Mouse (Mus musculus): ENCODE data around the gene Fanca. TPM values are rescaled to one million over a fixed set of nuclear protein-coding genes. Genes with fewer than 3 reads are reported as not detected.
A peak's percentile ranks its signal among the peaks of the same experiment; 100 is the strongest.

The Fanca gene
- total and polyA plus RNA-seq, 3 experiments: 21.9 to 57.8 (median 39.2) TPM

- peaks cover 2% of the 10 kb centered on the region for H3K9me3 ChIP-seq (replicated peaks; ENCODE audit: low read length)
- DNase-seq (ENCODE audit: extremely low read depth): no peak
- in situ Hi-C loops (cut with MboI; ENCODE audit: low pct_ligation_motif_present, low pct_unique_long_range_greater_than_20kb, low sequenced_read_pairs): no loop called here
- no peak overlapping the region for H3K27ac ChIP-seq (ENCODE audit: insufficient read depth, low read depth)
- H3K4me1 ChIP-seq (ENCODE audit: control insufficient read depth in 1 of 2, insufficient read depth in 2 of 2): peaks cover 10 to 40% of the 10 kb centered on the region in 2 experiments
- H3K79me2 ChIP-seq (replicated peaks; ENCODE audit: control insufficient read depth, extremely low read depth, insufficient read depth, poor library complexity, severe bottlenecking): no peaks in the 10 kb centered on the region
- no peak for TF ChIP-seq MAX (IDR thresholded peaks at IDR 0.05; ENCODE audit: low read length)
- TF ChIP-seq ZC3H11A (IDR thresholded peaks at IDR 0.05; ENCODE audit: low read depth, low read length): no peak
- no peak for TF ChIP-seq E2F4 (IDR thresholded peaks at IDR 0.05; ENCODE audit: insufficient replicate concordance, low read depth, low read length)
- no peak for TF ChIP-seq SIN3A (IDR thresholded peaks at IDR 0.05; ENCODE audit: low read length)
- no peak for TF ChIP-seq ETS1 (conservative IDR thresholded peaks at IDR 0.05; ENCODE audit: low read depth, low read length)
- no peak for TF ChIP-seq MAZ (IDR thresholded peaks at IDR 0.05; ENCODE audit: low read depth, low read length)
- TF ChIP-seq CHD2 (IDR thresholded peaks at IDR 0.05; ENCODE audit: low read length): no peak
- H3K36me3 ChIP-seq (replicated peaks in 1 of 2; ENCODE audit: control insufficient read depth in 1 of 2, insufficient read depth in 1 of 2, low read length in 1 of 2): no peaks in the 10 kb centered on the region
- no peaks in the 10 kb centered on the region for H3K27me3 ChIP-seq (replicated peaks)
- no peak overlapping the region for H3K9ac ChIP-seq (ENCODE audit: insufficient read depth, low read depth)
- H3K4me3 ChIP-seq (replicated peaks in 1 of 3; ENCODE audit: low read depth in 2 of 3, low read length in 2 of 3, poor library complexity in 1 of 3): no peak overlapping the region
- dilution Hi-C loops (cut with MboI; ENCODE audit: extremely low pct_ligation_motif_present, extremely low pct_unique_long_range_greater_than_20kb, low sequenced_read_pairs): no loop called here
- H3K4me2 ChIP-seq (ENCODE audit: insufficient read depth, low read depth, poor library complexity, severe bottlenecking): no peak overlapping the region
These were observed 23.9 kb upstream of the Fanca start for GRCm38 (mm10) chr8:123342253-123342652.

GRCm38 (mm10) chr8:123341040-123342015 lies 23.0 kb upstream of the Fanca start:
- in situ Hi-C loops (cut with MboI; ENCODE audit: low pct_ligation_motif_present, low pct_unique_long_range_greater_than_20kb, low sequenced_read_pairs) (no loop called here), dilution Hi-C loops (cut with MboI; ENCODE audit: extremely low pct_ligation_motif_present, extremely low pct_unique_long_range_greater_than_20kb, low sequenced_read_pairs) (no loop called here)
- no peak for DNase-seq (ENCODE audit: extremely low read depth)
- Histone ChIP-seq H3K4me1 (ENCODE audit: control insufficient read depth in 1 of 2, insufficient read depth in 2 of 2) (peaks cover 10 to 40% of the 10 kb centered on the region in 2 experiments), H3K27ac (ENCODE audit: insufficient read depth, low read depth) (no peak overlapping the region), H3K9me3 (replicated peaks; ENCODE audit: low read length) (peaks cover 2% of the 10 kb centered on the region), H3K9ac (ENCODE audit: insufficient read depth, low read depth) (no peak overlapping the region), H3K27me3 (replicated peaks) (peaks cover 2% of the 10 kb centered on the region), H3K4me2 (ENCODE audit: insufficient read depth, low read depth, poor library complexity, severe bottlenecking) (no peak overlapping the region), H3K4me3 (replicated peaks in 1 of 3; ENCODE audit: low read depth in 2 of 3, low read length in 2 of 3, poor library complexity in 1 of 3) (no peak overlapping the region), H3K79me2 (replicated peaks; ENCODE audit: control insufficient read depth, extremely low read depth, insufficient read depth, poor library complexity, severe bottlenecking) (no peaks in the 10 kb centered on the region), H3K36me3 (replicated peaks in 1 of 2; ENCODE audit: control insufficient read depth in 1 of 2, insufficient read depth in 1 of 2, low read length in 1 of 2) (no peaks in the 10 kb centered on the region)
- TF ChIP-seq HCFC1 (IDR thresholded peaks at IDR 0.05; ENCODE audit: low read depth, low read length): no peak

- H3K9ac ChIP-seq (ENCODE audit: insufficient read depth, low read depth): no peak overlapping the region
- H3K4me3 ChIP-seq (replicated peaks in 1 of 3; ENCODE audit: low read depth in 2 of 3, low read length in 2 of 3, poor library complexity in 1 of 3): no peak overlapping the region
- no peaks in the 10 kb centered on the region for H3K79me2 ChIP-seq (replicated peaks; ENCODE audit: control insufficient read depth, extremely low read depth, insufficient read depth, poor library complexity, severe bottlenecking)
- H3K9me3 ChIP-seq (replicated peaks; ENCODE audit: low read length): peaks cover 2% of the 10 kb centered on the region
- no peaks in the 10 kb centered on the region for H3K36me3 ChIP-seq (replicated peaks in 1 of 2; ENCODE audit: control insufficient read depth in 1 of 2, insufficient read depth in 1 of 2, low read length in 1 of 2)
- H3K27ac ChIP-seq (ENCODE audit: insufficient read depth, low read depth): no peak overlapping the region
- peaks cover 7% of the 10 kb centered on the region for H3K27me3 ChIP-seq (replicated peaks)
- H3K4me2 ChIP-seq (ENCODE audit: insufficient read depth, low read depth, poor library complexity, severe bottlenecking): no peak overlapping the region
- in situ Hi-C loops (cut with MboI; ENCODE audit: low pct_ligation_motif_present, low pct_unique_long_range_greater_than_20kb, low sequenced_read_pairs) (no loop called here), dilution Hi-C loops (cut with MboI; ENCODE audit: extremely low pct_ligation_motif_present, extremely low pct_unique_long_range_greater_than_20kb, low sequenced_read_pairs) (no loop called here)
- H3K4me1 ChIP-seq (ENCODE audit: control insufficient read depth in 1 of 2, insufficient read depth in 2 of 2): peaks cover 7 to 30% of the 10 kb centered on the region in 2 experiments
- TF ChIP-seq EP300 (IDR thresholded peaks at IDR 0.05; ENCODE audit: low read length) (no peak), RAD21 (IDR thresholded peaks at IDR 0.05; ENCODE audit: low read depth, low read length) (no peak; the same call in none of the 2 replicates), RCOR1 (conservative IDR thresholded peaks at IDR 0.05; ENCODE audit: low read depth, low read length) (no peak), CTCF (conservative IDR thresholded peaks at IDR 0.05 in 1 of 2, IDR thresholded peaks at IDR 0.05 in 1 of 2; ENCODE audit: low read depth in 2 of 2, low read length in 2 of 2) (peak; percentile 13 to 23; a peak in 1 of 4 replicates)
- no peak for DNase-seq (ENCODE audit: extremely low read depth)
These were observed 21.7 kb upstream of the Fanca start for GRCm38 (mm10) chr8:123340071-123340470.
